Mouse (Mus musculus): ENCODE data around the gene Vmn1r27. TPM values are rescaled to one million over a fixed set of nuclear protein-coding genes. Genes with fewer than 3 reads are reported as not detected.

Gene Vmn1r27
- polyA plus RNA-seq (2012; rRNA removed) = not detected in 2 replicates

- TF ChIP-seq POLR2A (IDR thresholded peaks at IDR 0.05; ENCODE audit: borderline replicate concordance, extremely low read depth, low read depth, low read length) (no peak), CTCF (IDR thresholded peaks at IDR 0.05; ENCODE audit: insufficient read depth, low read length) (no peak)
- Histone ChIP-seq H3K4me3 (replicated peaks; ENCODE audit: extremely low read depth, low read depth, low read length) (no peak within 1 kb of the TSS), H3K4me1 (ENCODE audit: control insufficient read depth, insufficient read depth, low read length) (no peaks in the 10 kb centered on the region)
- no peak for DNase-seq
- 74% methylated on average over 2 of the region's 2 CpGs for WGBS
These were observed at the start of gene Vmn1r27 for GRCm38 (mm10) chr6:58218721-58219120. Vmn1r27 (minus strand) TSS chr6:58218821.

GRCm38 (mm10) chr6:58261737-58262136, 43.1 kb upstream of the Vmn1r27 start, which contains the start of gene Vmn1r28:
Vmn1r28 (plus strand) TSS chr6:58262037.
- TF ChIP-seq POLR2A (IDR thresholded peaks at IDR 0.05; ENCODE audit: borderline replicate concordance, extremely low read depth, low read depth, low read length) (no peak), CTCF (IDR thresholded peaks at IDR 0.05; ENCODE audit: insufficient read depth, low read length) (no peak)
- WGBS = 86% methylated on average over 1 of the region's 1 CpGs
- no peak for DNase-seq
- Histone ChIP-seq H3K4me1 (ENCODE audit: control insufficient read depth, insufficient read depth, low read length) (no peaks in the 10 kb centered on the region), H3K4me3 (replicated peaks; ENCODE audit: extremely low read depth, low read depth, low read length) (no peak within 1 kb of the TSS)

- no peak for TF ChIP-seq POLR2A (IDR thresholded peaks at IDR 0.05; ENCODE audit: borderline replicate concordance, extremely low read depth, low read depth, low read length)
- TF ChIP-seq CTCF (IDR thresholded peaks at IDR 0.05; ENCODE audit: insufficient read depth, low read length) = no peak
- WGBS = 67% methylated on average over 2 of the region's 2 CpGs
- no peak overlapping the region for H3K4me3 ChIP-seq (replicated peaks; ENCODE audit: extremely low read depth, low read depth, low read length)
- H3K4me1 ChIP-seq (ENCODE audit: control insufficient read depth, insufficient read depth, low read length) = no peaks in the 10 kb centered on the region
- DNase-seq = no peak
These were observed 2.5 kb downstream of the Vmn1r27 start for GRCm38 (mm10) chr6:58216119-58216518.

Other genes starting within 250 kb of the Vmn1r27 start
- not detected in 2 replicates for gene Vmn1r25, start 238.0 kb downstream of the Vmn1r27 start, polyA plus RNA-seq (2012; rRNA removed)
- not detected in 2 replicates for gene Vmn1r26, start 203.7 kb downstream of the Vmn1r27 start, polyA plus RNA-seq (2012; rRNA removed)
- not detected in 2 replicates for gene Vmn1r28, start 43.2 kb upstream of the Vmn1r27 start, polyA plus RNA-seq (2012; rRNA removed)
- not detected in 2 replicates for gene Vmn1r29, start 82.7 kb upstream of the Vmn1r27 start, polyA plus RNA-seq (2012; rRNA removed)
- not detected in 2 replicates for gene Vmn1r30, start 224.6 kb upstream of the Vmn1r27 start, polyA plus RNA-seq (2012; rRNA removed)